In the genomic region with DNA sequence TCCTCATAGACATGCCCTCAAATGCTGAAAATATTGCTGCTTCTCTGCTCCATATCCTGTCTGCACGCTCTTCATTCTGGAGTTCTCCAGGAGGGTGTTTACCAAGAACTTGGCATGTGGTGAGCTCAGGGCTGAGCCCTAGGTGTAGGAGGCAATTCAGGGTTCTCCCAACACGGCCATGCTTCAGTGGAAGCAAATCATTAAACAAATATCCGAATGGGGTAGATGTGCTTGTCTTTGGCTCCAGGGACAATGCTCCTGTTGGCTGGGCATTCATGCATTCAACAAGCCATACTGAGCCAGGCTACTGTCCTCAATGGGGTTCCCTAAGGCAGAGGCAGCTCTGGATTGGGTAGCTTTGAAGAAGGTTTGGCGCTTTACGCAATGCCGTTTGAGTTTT, we compare ENCODE assay signal across 15 mouse cellular contexts.
A peak's percentile ranks its signal among the peaks of the same experiment; 100 is the strongest.
DNase-seq lines count a peak whose midpoint lies in the region.
"Had no signal": no experiment of that assay in that cellular context is flagged by ENCODE, and none has a peak within 500 bp of the region (broad histone marks: within the 10 kb centered on the region; RNA-seq: fewer than 3 reads in every experiment).

No protein-coding gene starts in this region.

- peak; percentile 21 for DNase-seq in kidney, adult 11 months
- DNase-seq in kidney, postnatal 4 days: no peak
- DNase-seq in kidney, adult 8-10 months: peak; percentile 24 to 48
- DNase-seq in kidney, adult 18-20 months: no peak
- DNase-seq in kidney, postnatal 25 days: peak; percentile 6 to 50
- no peak for DNase-seq in kidney, postnatal 10 days
- DNase-seq: adrenal gland, adult 8-10 months; adrenal gland, postnatal 14 days; adrenal gland, postnatal 36 days; B cell, adult 2 months; cerebellum, adult 11-12 months; cerebellum, adult 2 months; cerebellum, adult 9-10 months; cerebellum, postnatal 10 days; cerebellum, postnatal 25 days had no signal

Comparison
In these comparisons a context has a peak if more than half of its experiments do, and no peak if none do; other contexts are left out.
1. DNase-seq: peak in kidney, adult 11 months (single experiment), kidney, adult 8-10 months (2 of 2) and kidney, postnatal 25 days (2 of 2); none in kidney, postnatal 4 days (0 of 2), kidney, adult 18-20 months (single experiment) and kidney, postnatal 10 days (single experiment).